Mouse (Mus musculus) C2C12 (cell line): Measurements from ENCODE around the gene Fgfr1op2.

ENCODE experiments used
- CEBPB ChIP-seq: IDR thresholded peaks from one replicate; pipeline ENCODE4 v1.6.1; 2011; ENCODE audit warnings: low read depth, mild to moderate bottlenecking, control low read depth, moderate library complexity
- CTCF ChIP-seq: IDR thresholded peaks from one replicate; pipeline ENCODE4 v1.5.1; 2011; ENCODE audit not compliant: control insufficient read depth, insufficient read depth, insufficient read length
- MAX ChIP-seq: IDR thresholded peaks from one replicate; pipeline ENCODE4 v1.6.1; 2011; ENCODE audit warnings: mild to moderate bottlenecking, control low read depth
- MYOD1 ChIP-seq: IDR thresholded peaks from one replicate; pipeline ENCODE4 v1.6.1; 2011; ENCODE audit warnings: low read depth; ENCODE audit not compliant: control insufficient read depth, insufficient read length
- MYOG ChIP-seq: IDR thresholded peaks from one replicate; pipeline ENCODE4 v1.6.1; 2011; ENCODE audit not compliant: control insufficient read depth, insufficient read length; ENCODE audit errors: extremely low read depth

GRCm38 (mm10) chr6:146643184-146643570 is 66.2 kb downstream of the Fgfr1op2 start:
- TF ChIP-seq MAX (no peak), CTCF (no peak), MYOD1 (no peak), MYOG (no peak), CEBPB (no peak)
